Mouse (Mus musculus): Measurements from ENCODE around the gene Gm14569. TPM values are rescaled to one million over a fixed set of nuclear protein-coding genes. Genes with fewer than 3 reads are reported as not detected.

Gene Gm14569
- 29.3 and 54.0 TPM in 2 replicates for polyA plus RNA-seq (2012; rRNA removed)

DNA sequence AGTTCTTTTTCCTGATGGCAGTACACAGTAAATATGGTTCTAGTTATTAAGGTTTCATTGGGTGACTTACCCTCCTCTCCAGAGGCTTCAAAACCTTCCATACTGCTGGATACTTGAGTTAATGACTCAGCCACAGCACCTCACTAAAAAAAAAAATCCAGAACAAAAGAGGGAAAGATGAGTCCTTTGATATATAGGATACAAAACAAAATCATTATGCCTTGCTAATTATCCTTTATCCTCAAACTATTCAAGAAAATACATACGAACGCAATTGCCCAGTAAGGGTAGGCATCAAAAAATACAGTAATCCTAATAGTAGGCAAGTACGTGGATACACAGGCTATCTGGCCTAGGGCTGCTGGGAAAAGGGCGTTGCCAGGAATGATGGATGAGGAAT, at the start of gene Gm14569:
Gene Gm14569 (minus strand): TSS at position 101 of the 400 bp plus-strand sequence.
- Histone ChIP-seq H3K4me3 (ENCODE audit: control insufficient read depth, low read depth, low read length) (peak within 1 kb of the TSS; percentile 58), H3K27me3 (ENCODE audit: control insufficient read depth, insufficient read depth, low read length) (no peaks in the 10 kb centered on the region), H3K27ac (ENCODE audit: control insufficient read depth, insufficient read depth, low read depth, low read length) (peak within 1 kb of the TSS; percentile 66), H3K4me1 (ENCODE audit: control insufficient read depth, insufficient read depth, low read length) (no peaks in the 10 kb centered on the region; the same call in 1 of the 2 replicates), H3K36me3 (ENCODE audit: control insufficient read depth, insufficient read depth, low read length) (no peaks in the 10 kb centered on the region)
- TF ChIP-seq CTCF (IDR thresholded peaks at IDR 0.05; ENCODE audit: control insufficient read depth, insufficient read depth, insufficient replicate concordance, low read depth, low read length) (no peak), POLR2A (IDR thresholded peaks at IDR 0.05; ENCODE audit: control insufficient read depth, low read depth, low read length) (no peak)

GRCm38 (mm10) chrX:36534514-36534913, 42.9 kb upstream of the Gm14569 start:
- Histone ChIP-seq H3K27ac (ENCODE audit: control insufficient read depth, insufficient read depth, low read depth, low read length) (no peak overlapping the region), H3K36me3 (ENCODE audit: control insufficient read depth, insufficient read depth, low read length) (no peaks in the 10 kb centered on the region), H3K4me3 (ENCODE audit: control insufficient read depth, low read depth, low read length) (no peak overlapping the region), H3K27me3 (ENCODE audit: control insufficient read depth, insufficient read depth, low read length) (no peaks in the 10 kb centered on the region), H3K4me1 (ENCODE audit: control insufficient read depth, insufficient read depth, low read length) (no peaks in the 10 kb centered on the region)
- TF ChIP-seq POLR2A (IDR thresholded peaks at IDR 0.05; ENCODE audit: control insufficient read depth, low read depth, low read length) = no peak
- peak; percentile 38; the same call in 1 of the 2 replicates for TF ChIP-seq CTCF (IDR thresholded peaks at IDR 0.05; ENCODE audit: control insufficient read depth, insufficient read depth, insufficient replicate concordance, low read depth, low read length)

GRCm38 (mm10) chrX:36533744-36534143, 42.1 kb upstream of the Gm14569 start:
- TF ChIP-seq POLR2A (IDR thresholded peaks at IDR 0.05; ENCODE audit: control insufficient read depth, low read depth, low read length) (no peak), CTCF (IDR thresholded peaks at IDR 0.05; ENCODE audit: control insufficient read depth, insufficient read depth, insufficient replicate concordance, low read depth, low read length) (no peak)
- Histone ChIP-seq H3K4me3 (ENCODE audit: control insufficient read depth, low read depth, low read length) (no peak overlapping the region), H3K27ac (ENCODE audit: control insufficient read depth, insufficient read depth, low read depth, low read length) (no peak overlapping the region), H3K27me3 (ENCODE audit: control insufficient read depth, insufficient read depth, low read length) (no peaks in the 10 kb centered on the region), H3K4me1 (ENCODE audit: control insufficient read depth, insufficient read depth, low read length) (no peaks in the 10 kb centered on the region), H3K36me3 (ENCODE audit: control insufficient read depth, insufficient read depth, low read length) (no peaks in the 10 kb centered on the region)

DNA sequence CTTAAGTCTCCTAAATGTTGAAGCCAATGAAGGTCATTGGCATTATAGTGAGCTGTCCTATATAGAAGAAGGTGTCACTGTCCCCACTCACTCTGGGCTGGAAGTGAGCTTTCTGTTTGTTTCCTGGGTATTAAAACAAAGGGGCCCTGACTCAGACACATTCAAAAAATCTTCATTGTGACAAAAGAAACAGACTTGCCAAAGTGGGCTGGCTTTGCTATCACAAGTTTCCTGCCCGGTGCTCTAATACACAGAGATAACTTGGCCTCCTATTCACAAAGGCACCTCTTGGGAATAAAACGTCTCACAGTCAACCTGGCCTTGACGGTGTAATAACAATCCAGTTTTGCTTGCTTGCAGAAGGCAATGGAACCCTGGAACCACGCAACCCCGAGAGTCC, 38.6 kb upstream of the Gm14569 start:
- Histone ChIP-seq H3K36me3 (ENCODE audit: control insufficient read depth, insufficient read depth, low read length) (no peaks in the 10 kb centered on the region), H3K4me1 (ENCODE audit: control insufficient read depth, insufficient read depth, low read length) (no peaks in the 10 kb centered on the region), H3K27me3 (ENCODE audit: control insufficient read depth, insufficient read depth, low read length) (no peaks in the 10 kb centered on the region), H3K27ac (ENCODE audit: control insufficient read depth, insufficient read depth, low read depth, low read length) (no peak overlapping the region; the same call in 1 of the 2 replicates), H3K4me3 (ENCODE audit: control insufficient read depth, low read depth, low read length) (no peak overlapping the region)
- no peak for TF ChIP-seq CTCF (IDR thresholded peaks at IDR 0.05; ENCODE audit: control insufficient read depth, insufficient read depth, insufficient replicate concordance, low read depth, low read length)
- no peak for TF ChIP-seq POLR2A (IDR thresholded peaks at IDR 0.05; ENCODE audit: control insufficient read depth, low read depth, low read length)

- Histone ChIP-seq H3K4me3 (ENCODE audit: control insufficient read depth, low read depth, low read length) (no peak overlapping the region), H3K36me3 (ENCODE audit: control insufficient read depth, insufficient read depth, low read length) (no peaks in the 10 kb centered on the region), H3K27ac (ENCODE audit: control insufficient read depth, insufficient read depth, low read depth, low read length) (no peak overlapping the region), H3K4me1 (ENCODE audit: control insufficient read depth, insufficient read depth, low read length) (no peaks in the 10 kb centered on the region), H3K27me3 (ENCODE audit: control insufficient read depth, insufficient read depth, low read length) (no peaks in the 10 kb centered on the region)
- no peak for TF ChIP-seq CTCF (IDR thresholded peaks at IDR 0.05; ENCODE audit: control insufficient read depth, insufficient read depth, insufficient replicate concordance, low read depth, low read length)
These were observed 32.1 kb upstream of the Gm14569 start for GRCm38 (mm10) chrX:36523729-36524128.

- H3K36me3 ChIP-seq (ENCODE audit: control insufficient read depth, insufficient read depth, low read length) = no peaks in the 10 kb centered on the region
- no peaks in the 10 kb centered on the region for H3K4me1 ChIP-seq (ENCODE audit: control insufficient read depth, insufficient read depth, low read length)
- no peaks in the 10 kb centered on the region for H3K27me3 ChIP-seq (ENCODE audit: control insufficient read depth, insufficient read depth, low read length)
- H3K27ac ChIP-seq (ENCODE audit: control insufficient read depth, insufficient read depth, low read depth, low read length) = peak overlapping the region; percentile 58
- no peak for TF ChIP-seq CTCF (IDR thresholded peaks at IDR 0.05; ENCODE audit: control insufficient read depth, insufficient read depth, insufficient replicate concordance, low read depth, low read length)
- TF ChIP-seq POLR2A (IDR thresholded peaks at IDR 0.05; ENCODE audit: control insufficient read depth, low read depth, low read length) = no peak
- H3K4me3 ChIP-seq (ENCODE audit: control insufficient read depth, low read depth, low read length) = no peak overlapping the region
These were observed 22.1 kb upstream of the Gm14569 start for GRCm38 (mm10) chrX:36513726-36514125.

GRCm38 (mm10) chrX:36513231-36513630, 21.6 kb upstream of the Gm14569 start:
- no peak for TF ChIP-seq CTCF (IDR thresholded peaks at IDR 0.05; ENCODE audit: control insufficient read depth, insufficient read depth, insufficient replicate concordance, low read depth, low read length)
- TF ChIP-seq POLR2A (IDR thresholded peaks at IDR 0.05; ENCODE audit: control insufficient read depth, low read depth, low read length) = no peak
- Histone ChIP-seq H3K36me3 (ENCODE audit: control insufficient read depth, insufficient read depth, low read length) (no peaks in the 10 kb centered on the region), H3K27me3 (ENCODE audit: control insufficient read depth, insufficient read depth, low read length) (no peaks in the 10 kb centered on the region), H3K4me1 (ENCODE audit: control insufficient read depth, insufficient read depth, low read length) (no peaks in the 10 kb centered on the region), H3K27ac (ENCODE audit: control insufficient read depth, insufficient read depth, low read depth, low read length) (peak overlapping the region; percentile 58), H3K4me3 (ENCODE audit: control insufficient read depth, low read depth, low read length) (no peak overlapping the region)

GRCm38 (mm10) chrX:36506863-36507262, 15.2 kb upstream of the Gm14569 start:
- H3K4me3 ChIP-seq (ENCODE audit: control insufficient read depth, low read depth, low read length) = no peak overlapping the region
- TF ChIP-seq POLR2A (IDR thresholded peaks at IDR 0.05; ENCODE audit: control insufficient read depth, low read depth, low read length) = no peak
- no peak for TF ChIP-seq CTCF (IDR thresholded peaks at IDR 0.05; ENCODE audit: control insufficient read depth, insufficient read depth, insufficient replicate concordance, low read depth, low read length)
- H3K4me1 ChIP-seq (ENCODE audit: control insufficient read depth, insufficient read depth, low read length) = no peaks in the 10 kb centered on the region
- no peaks in the 10 kb centered on the region for H3K36me3 ChIP-seq (ENCODE audit: control insufficient read depth, insufficient read depth, low read length)
- no peaks in the 10 kb centered on the region for H3K27me3 ChIP-seq (ENCODE audit: control insufficient read depth, insufficient read depth, low read length)
- no peak overlapping the region for H3K27ac ChIP-seq (ENCODE audit: control insufficient read depth, insufficient read depth, low read depth, low read length)

All from testis, adult 2 months (tissue).